Mouse (Mus musculus) heart, embryonic 11.5 days (tissue): ENCODE measurements around the gene Elmod3. TPM values are rescaled to one million over a fixed set of nuclear protein-coding genes. Genes with fewer than 3 reads are reported as not detected.

Experiments
- ATAC-seq: fragments of 200-750 bp; cut with Nextera tagmentation; replicated peaks from 2 replicates; pipeline ENCODE4 v1.8.0; 2017; ENCODE audit warnings: moderate library complexity; ENCODE audit not compliant: insufficient number of reproducible peaks, low FRiP score, low TSS enrichment
- H3K27ac ChIP-seq: fragments of 300-500 bp; sonication (generic); 2 replicates; pipeline ENCODE4 v1.5.1; 2014; ENCODE audit warnings: mild to moderate bottlenecking, low read depth, low read length
- H3K27me3 ChIP-seq: fragments of 300-500 bp; sonication (generic); 2 replicates; pipeline ENCODE4 v1.6.1; 2014; ENCODE audit warnings: mild to moderate bottlenecking, low read length, mixed read lengths; ENCODE audit not compliant: control insufficient read depth, insufficient read depth
- H3K36me3 ChIP-seq: fragments of 300-500 bp; sonication (generic); 2 replicates; pipeline ENCODE4 v1.6.1; 2014; ENCODE audit warnings: mild to moderate bottlenecking, low read length, moderate library complexity, mixed read lengths; ENCODE audit not compliant: control insufficient read depth, insufficient read depth
- H3K4me1 ChIP-seq: fragments of 300-500 bp; sonication (generic); 2 replicates; pipeline ENCODE4 v1.6.1; 2014; ENCODE audit warnings: low read length; ENCODE audit not compliant: control insufficient read depth, insufficient read depth
- H3K4me2 ChIP-seq: fragments of 300-500 bp; sonication (generic); 2 replicates; pipeline ENCODE4 v1.6.1; 2014; ENCODE audit warnings: mild to moderate bottlenecking, moderate library complexity
- H3K4me3 ChIP-seq: fragments of 300-500 bp; sonication (generic); 2 replicates; pipeline ENCODE4 v1.5.1; 2014; ENCODE audit warnings: low read depth, low read length
- H3K9ac ChIP-seq: fragments of 300-500 bp; sonication (generic); 2 replicates; pipeline ENCODE4 v1.6.1; 2014; ENCODE audit warnings: mild to moderate bottlenecking, low read depth, low read length, moderate library complexity
- H3K9me3 ChIP-seq: fragments of 300-500 bp; sonication (generic); replicated peaks from 2 replicates; pipeline ENCODE4 v1.6.1; 2016; ENCODE audit warnings: low read length; ENCODE audit not compliant: control insufficient read depth
- WGBS: fragments of 180-500 bp; shearing (Covaris S2); extraction: QIAGEN DNeasy Blood & Tissue Kit; methylation state at CpG from one replicate; pipeline ENCODE4 v1.1.7; 2014; ENCODE audit not compliant: insufficient replicate concordance; 5-methylcytosine and 5-hydroxymethylcytosine counted together
- polyA plus RNA-seq: library from polyadenylated mRNA; unstranded; fragments of >200 nt; fragmentation: Nextera tagmentation; extraction: Ambion mirVana; gene quantifications from 2 replicates; pipeline ENCODE4 v1.2.1, GENCODE M21; 2014

Gene Elmod3
- polyA plus RNA-seq, 1 experiment from 2014 or later = 10.5 TPM

GRCm38 (mm10) chr6:72604066-72604465 lies 5.9 kb upstream of the Elmod3 start:
- WGBS = 89% methylated on average over 2 of the region's 2 CpGs
- H3K27ac ChIP-seq = no peak overlapping the region
- H3K4me3 ChIP-seq = no peak overlapping the region
- peaks cover 19% of the 10 kb centered on the region for H3K36me3 ChIP-seq
- no peaks in the 10 kb centered on the region for H3K9me3 ChIP-seq
- no peak overlapping the region for H3K9ac ChIP-seq
- H3K4me2 ChIP-seq = no peak overlapping the region
- no peaks in the 10 kb centered on the region for H3K27me3 ChIP-seq
- no peak for ATAC-seq
- H3K4me1 ChIP-seq = peaks cover 2% of the 10 kb centered on the region; the same call in 1 of the 2 replicates

- WGBS = 48% methylated on average over 1 of the region's 1 CpGs
- no peaks in the 10 kb centered on the region for H3K9me3 ChIP-seq
These were observed 3.5 kb upstream of the Elmod3 start for GRCm38 (mm10) chr6:72601732-72602131.

GRCm38 (mm10) chr6:72600771-72601170 lies 2.6 kb upstream of the Elmod3 start:
- no peak overlapping the region for H3K27ac ChIP-seq
- no peaks in the 10 kb centered on the region for H3K9me3 ChIP-seq
- 80% methylated on average over 12 of the region's 12 CpGs for WGBS
- H3K4me2 ChIP-seq = no peak overlapping the region
- no peak for ATAC-seq
- no peak overlapping the region for H3K9ac ChIP-seq
- H3K4me1 ChIP-seq = peaks cover 11% of the 10 kb centered on the region; the same call in 1 of the 2 replicates
- H3K36me3 ChIP-seq = no peaks in the 10 kb centered on the region
- H3K27me3 ChIP-seq = no peaks in the 10 kb centered on the region
- no peak overlapping the region for H3K4me3 ChIP-seq

More at GRCm38 (mm10) chr6:72601732-72602131, 3.5 kb upstream of the Elmod3 start:
- H3K27ac ChIP-seq = no peak overlapping the region
- H3K4me1 ChIP-seq = peaks cover 11% of the 10 kb centered on the region; the same call in 1 of the 2 replicates
- no peak for ATAC-seq
- H3K4me2 ChIP-seq = no peak overlapping the region
- H3K9ac ChIP-seq = no peak overlapping the region
- no peaks in the 10 kb centered on the region for H3K27me3 ChIP-seq
- peaks cover 8% of the 10 kb centered on the region for H3K36me3 ChIP-seq
- H3K4me3 ChIP-seq = no peak overlapping the region

GRCm38 (mm10) chr6:72600216-72600615 lies 2.0 kb upstream of the Elmod3 start:
- Histone ChIP-seq H3K27me3 (no peaks in the 10 kb centered on the region), H3K36me3 (no peaks in the 10 kb centered on the region), H3K9ac (no peak overlapping the region), H3K4me2 (no peak overlapping the region), H3K9me3 (no peaks in the 10 kb centered on the region), H3K27ac (no peak overlapping the region), H3K4me3 (no peak overlapping the region), H3K4me1 (peaks cover 11% of the 10 kb centered on the region; the same call in 1 of the 2 replicates)
- ATAC-seq = no peak
- 75% methylated on average over 6 of the region's 6 CpGs for WGBS

- Histone ChIP-seq H3K4me1 (peaks cover 11% of the 10 kb centered on the region; the same call in 1 of the 2 replicates), H3K4me2 (peak overlapping the region; percentile 85), H3K9ac (peak overlapping the region; percentile 74), H3K36me3 (no peaks in the 10 kb centered on the region), H3K27ac (peak overlapping the region; percentile 79), H3K4me3 (peak overlapping the region; percentile 53), H3K27me3 (no peaks in the 10 kb centered on the region), H3K9me3 (no peaks in the 10 kb centered on the region)
- ATAC-seq = no peak
- 48% methylated on average over 12 of the region's 12 CpGs for WGBS
These were observed 761 bp upstream of the Elmod3 start for GRCm38 (mm10) chr6:72598791-72599557.

GRCm38 (mm10) chr6:72597083-72597874 lies 934 bp downstream of the Elmod3 start:
- Histone ChIP-seq H3K27me3 (no peaks in the 10 kb centered on the region), H3K9ac (peak overlapping the region; percentile 74), H3K4me1 (peaks cover 15% of the 10 kb centered on the region; the same call in 1 of the 2 replicates), H3K4me2 (peak overlapping the region; percentile 85), H3K36me3 (no peaks in the 10 kb centered on the region), H3K4me3 (peak overlapping the region; percentile 53), H3K27ac (no peak overlapping the region), H3K9me3 (no peaks in the 10 kb centered on the region)
- WGBS = 43% methylated on average over 13 of the region's 13 CpGs
- ATAC-seq = no peak

GRCm38 (mm10) chr6:72593914-72594313 lies 4.3 kb downstream of the Elmod3 start:
- Histone ChIP-seq H3K36me3 (no peaks in the 10 kb centered on the region), H3K4me1 (peaks cover 12% of the 10 kb centered on the region; the same call in 1 of the 2 replicates), H3K4me2 (no peak overlapping the region), H3K4me3 (no peak overlapping the region), H3K27ac (no peak overlapping the region), H3K27me3 (no peaks in the 10 kb centered on the region), H3K9me3 (no peaks in the 10 kb centered on the region), H3K9ac (no peak overlapping the region)
- 51% methylated on average over 5 of the region's 5 CpGs for WGBS
- ATAC-seq = no peak

GRCm38 (mm10) chr6:72593011-72593803 lies 5.0 kb downstream of the Elmod3 start:
- 0 out of 2 replicates have a peak, but pooled peaks cover 8% of the 10 kb centered on the region for H3K4me1 ChIP-seq
- no peak overlapping the region for H3K9ac ChIP-seq
- H3K27ac ChIP-seq = no peak overlapping the region
- H3K9me3 ChIP-seq = no peaks in the 10 kb centered on the region
- no peak overlapping the region for H3K4me2 ChIP-seq
- H3K4me3 ChIP-seq = no peak overlapping the region
- WGBS = 75% methylated on average over 6 of the region's 6 CpGs
- no peak for ATAC-seq
- H3K27me3 ChIP-seq = no peaks in the 10 kb centered on the region
- no peaks in the 10 kb centered on the region for H3K36me3 ChIP-seq
